Mouse (Mus musculus) brain, adult 2 months (tissue): ENCODE measurements around the gene Smco3.
"Not testable (repeated sequence)": the region's sequence is repeated elsewhere in the genome, so short reads cannot be mapped to it uniquely, and the experiment has no call there.

Experiments used
- DNase-seq: peaks from one replicate; pipeline ENCODE4 v3.0.0; 2011; ENCODE audit warnings: low read depth, low spot score

Smco3 gene

DNA sequence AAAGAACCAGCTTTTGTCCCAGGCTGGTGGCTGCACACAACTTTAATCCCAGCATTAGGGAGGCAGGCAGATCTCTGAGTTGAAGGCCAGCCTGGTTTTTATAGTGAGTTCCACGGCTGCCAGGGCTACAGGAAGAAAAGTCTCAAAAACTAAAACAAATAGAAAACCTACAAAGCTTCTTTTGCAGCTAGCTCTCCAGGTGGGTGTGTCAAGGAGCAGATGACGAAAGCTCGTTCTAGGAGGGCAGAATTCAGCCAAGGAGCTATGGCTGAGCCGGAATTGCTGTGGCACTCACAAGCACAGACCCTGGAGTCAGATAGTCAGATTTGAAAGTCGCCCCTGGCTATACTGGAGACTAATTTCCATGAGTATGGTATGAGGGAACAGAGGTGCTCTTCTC lies 28.4 kb downstream of the Smco3 start:
- DNase-seq = no peak

DNA sequence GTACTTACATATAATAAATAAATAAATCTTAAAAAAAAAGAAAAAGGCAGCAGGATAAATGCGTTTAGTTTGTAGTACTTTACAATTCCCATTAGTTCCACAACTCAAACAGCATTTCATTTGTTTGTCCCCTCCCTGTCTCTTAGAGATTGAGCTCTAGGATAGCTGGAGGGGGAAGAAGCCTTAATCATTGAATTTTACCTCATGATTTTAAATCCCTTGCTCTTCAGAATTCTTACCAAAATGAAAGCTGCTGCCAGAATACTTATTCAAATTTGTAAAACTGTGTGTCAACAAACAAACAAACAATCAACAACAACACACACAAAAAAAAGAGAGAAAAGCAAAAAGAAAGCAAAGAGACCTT lies 29.9 kb downstream of the Smco3 start:
- DNase-seq = no peak

DNA sequence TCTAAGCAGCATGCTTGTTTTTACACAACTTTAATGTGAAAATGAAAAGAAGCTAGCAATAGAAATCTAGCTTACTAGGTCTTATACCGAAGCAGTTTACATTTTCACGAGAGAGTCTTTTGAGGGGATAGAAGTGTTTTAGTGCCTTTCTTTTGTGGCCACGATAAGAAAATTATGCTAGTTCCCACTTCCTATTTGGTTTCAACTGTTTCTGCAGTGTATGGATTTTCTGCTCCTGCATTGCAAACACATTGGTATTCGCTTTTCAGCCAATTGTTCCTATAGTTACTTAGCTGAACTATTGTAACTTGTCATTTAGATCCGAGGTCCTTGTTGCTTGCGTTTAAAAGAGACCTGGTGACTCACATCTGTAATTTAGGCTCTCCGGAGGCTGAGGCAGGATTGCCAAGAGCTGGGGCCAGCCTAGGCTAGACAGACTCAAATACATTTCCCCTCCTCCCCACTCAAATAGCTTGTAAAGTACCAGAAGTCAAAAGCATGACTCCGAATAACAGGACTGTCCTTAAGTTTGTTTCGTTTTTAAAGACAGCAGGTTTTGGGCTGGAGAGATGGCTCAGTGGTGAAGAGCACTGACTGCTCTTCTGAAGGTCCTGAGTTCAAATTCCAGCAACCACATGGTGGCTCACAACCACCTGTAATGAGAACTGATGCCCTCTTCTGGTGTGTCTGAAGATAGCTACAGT lies 30.4 kb downstream of the Smco3 start:
- DNase-seq = no peak

DNA sequence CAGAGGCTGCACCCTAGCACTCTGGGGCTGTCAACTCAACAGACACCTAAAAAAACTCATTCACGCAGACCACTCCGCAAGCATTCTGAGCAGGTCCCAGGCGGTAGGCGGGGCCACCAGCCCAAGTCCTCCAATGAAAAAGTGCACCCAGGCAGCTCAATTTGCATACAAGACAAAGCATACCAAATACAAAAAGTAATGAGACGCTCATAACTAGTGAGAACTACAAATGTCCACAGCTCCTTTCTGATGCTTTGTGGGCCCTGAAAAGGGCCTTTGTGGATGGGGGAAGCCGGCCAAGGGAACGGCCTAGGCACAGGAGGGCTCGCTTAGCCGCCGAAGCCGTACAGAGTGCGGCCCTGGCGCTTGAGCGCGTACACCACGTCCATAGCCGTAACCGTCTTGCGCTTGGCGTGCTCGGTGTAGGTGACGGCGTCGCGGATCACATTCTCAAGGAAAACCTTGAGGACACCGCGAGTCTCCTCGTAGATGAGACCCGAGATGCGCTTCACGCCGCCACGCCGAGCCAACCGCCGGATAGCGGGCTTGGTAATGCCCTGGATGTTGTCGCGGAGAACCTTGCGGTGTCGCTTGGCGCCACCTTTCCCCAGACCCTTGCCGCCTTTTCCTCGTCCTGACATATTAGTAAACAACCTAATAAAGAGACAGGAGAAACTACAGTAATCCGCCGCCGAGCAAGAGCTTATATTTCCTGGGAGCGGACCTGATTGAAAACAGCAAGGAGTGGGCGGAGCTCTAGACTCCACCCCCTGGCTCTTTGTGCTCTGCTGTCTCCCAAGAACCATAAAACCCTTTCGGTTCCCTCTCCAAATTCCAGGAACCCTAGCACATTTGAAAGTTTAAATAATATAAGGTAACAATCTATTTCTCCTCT lies 31.3 kb downstream of the Smco3 start, which contains the start of gene Hist4h4:
TSS of gene Hist4h4 (minus strand) at position 677 of the 895 bp plus-strand sequence.
- peak; percentile 98 for DNase-seq

DNA sequence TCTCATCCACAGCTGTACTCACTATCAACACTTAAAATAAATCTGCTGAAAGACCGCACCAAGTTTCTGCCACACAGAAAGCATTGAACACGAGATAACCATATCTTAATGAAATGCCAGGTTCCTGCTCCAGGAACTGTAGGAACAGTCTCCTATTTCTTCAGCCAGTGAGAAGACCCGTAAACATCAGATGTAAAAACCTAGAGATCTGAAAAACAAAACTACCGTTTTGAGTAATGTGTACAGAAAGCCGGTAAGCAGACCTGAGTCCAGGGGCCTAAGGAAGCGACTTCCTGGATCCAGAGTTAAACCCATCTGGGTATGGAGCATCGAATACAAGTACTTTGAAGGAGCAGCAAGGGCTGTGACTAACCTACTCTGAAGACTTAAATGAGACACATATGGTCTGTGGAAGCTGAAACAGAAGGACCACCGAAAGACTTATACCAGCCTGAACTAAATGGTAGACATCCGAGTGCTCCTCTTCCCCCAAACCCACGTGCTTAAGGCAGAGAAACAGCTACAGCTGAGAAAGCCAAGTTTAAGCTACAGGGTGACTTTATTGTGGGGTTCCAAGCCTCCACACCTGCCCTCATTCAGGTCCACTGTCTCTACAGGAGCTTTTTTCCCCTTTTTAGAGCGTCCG lies 32.0 kb downstream of the Smco3 start:
- no peak for DNase-seq

DNA sequence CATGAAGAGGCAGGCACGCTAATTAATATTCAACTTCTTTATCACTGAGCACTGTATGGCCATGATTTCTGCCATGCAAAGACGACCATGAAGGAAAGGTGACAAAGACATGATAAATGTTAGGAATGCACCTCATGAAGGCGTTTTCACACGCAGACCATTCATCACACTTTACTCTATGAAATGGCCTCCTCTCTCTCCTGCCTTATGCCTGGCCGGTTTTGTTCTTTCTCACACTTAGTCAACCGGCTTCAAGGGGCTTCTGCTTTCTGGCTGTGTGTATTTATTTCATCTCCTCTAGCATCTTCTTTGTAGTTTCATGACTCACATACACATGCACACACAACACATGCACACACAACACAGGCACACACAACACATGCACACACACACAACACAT lies 34.0 kb downstream of the Smco3 start:
- DNase-seq = no peak

DNA sequence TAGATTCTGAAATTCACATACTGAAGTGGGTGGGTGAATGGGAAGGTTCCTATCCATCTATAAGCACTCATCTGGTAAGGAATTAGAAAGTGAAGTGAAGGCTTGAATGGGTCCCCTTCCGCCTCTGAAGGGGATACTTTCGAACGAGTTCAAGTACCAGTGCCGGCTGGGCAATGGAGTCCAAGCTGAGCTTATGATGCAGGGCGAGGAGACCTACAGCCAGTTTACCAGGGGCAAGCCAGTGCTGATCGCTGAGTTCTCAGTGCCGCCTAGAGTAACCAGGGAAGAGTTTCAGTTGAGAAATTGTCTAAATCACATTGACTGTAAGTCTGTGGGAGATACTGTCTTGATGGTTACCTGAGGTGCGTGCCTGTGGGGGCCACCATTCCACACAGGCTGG lies 34.5 kb downstream of the Smco3 start:
- DNase-seq = no peak

DNA sequence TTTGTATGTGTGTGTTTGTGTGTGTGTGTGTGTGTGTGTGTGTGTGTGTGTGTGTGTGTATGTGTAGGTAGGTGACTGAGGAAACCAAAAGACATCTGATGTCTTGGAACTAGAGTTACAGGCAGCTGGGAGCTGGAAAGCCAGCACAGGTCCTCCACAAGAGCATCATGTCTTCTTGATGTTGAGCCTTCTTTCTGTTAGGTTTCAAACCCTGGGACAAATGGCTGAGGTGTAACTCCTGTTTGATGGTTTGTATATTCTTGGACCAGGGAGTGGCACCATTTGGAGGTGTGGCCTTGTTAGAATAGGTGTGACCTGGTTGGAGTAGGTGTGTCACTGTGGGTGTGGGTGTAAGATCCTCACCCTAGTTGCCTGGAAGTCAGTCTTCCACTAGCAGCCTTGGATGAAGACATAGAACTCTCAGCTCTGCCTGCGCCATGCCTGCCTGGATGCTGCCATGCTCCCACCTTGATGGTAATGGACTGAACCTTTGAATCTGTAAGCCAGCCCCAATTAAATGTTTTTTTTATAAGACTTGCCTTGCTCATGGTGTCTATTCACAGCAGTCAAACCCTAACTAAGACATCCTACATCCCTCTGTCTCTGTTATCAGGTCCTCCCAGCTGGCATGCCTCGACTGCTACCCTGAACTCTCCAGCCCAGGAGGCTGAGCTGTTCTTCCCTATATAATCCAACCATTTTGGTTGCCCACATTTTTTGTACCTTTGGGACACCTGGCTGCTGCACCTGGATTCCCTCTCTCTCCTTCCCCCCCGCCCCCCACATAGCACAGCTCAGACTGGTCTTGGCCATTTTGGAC lies 37.2 kb downstream of the Smco3 start:
- DNase-seq = not testable (repeated sequence)

DNA sequence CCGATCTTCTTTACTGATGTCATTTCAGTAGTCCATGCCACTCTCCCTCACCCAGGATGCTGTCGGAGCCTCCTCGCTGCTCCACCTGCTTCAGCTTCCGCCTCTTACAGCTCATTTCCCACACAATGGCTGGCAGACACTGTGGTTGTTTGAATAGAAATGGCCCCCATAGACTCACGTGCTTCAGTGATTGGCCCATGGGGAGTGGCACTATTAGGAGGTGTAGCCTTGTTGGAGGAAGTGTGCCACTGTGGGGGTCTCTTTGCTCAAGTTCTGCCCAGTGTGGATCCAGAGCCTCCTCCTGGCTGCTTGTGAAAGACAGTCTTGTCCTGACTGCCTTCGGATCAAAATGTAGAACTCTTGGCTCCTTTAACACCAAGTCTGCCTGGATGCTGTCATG lies 39.4 kb downstream of the Smco3 start:
- no peak for DNase-seq

DNA sequence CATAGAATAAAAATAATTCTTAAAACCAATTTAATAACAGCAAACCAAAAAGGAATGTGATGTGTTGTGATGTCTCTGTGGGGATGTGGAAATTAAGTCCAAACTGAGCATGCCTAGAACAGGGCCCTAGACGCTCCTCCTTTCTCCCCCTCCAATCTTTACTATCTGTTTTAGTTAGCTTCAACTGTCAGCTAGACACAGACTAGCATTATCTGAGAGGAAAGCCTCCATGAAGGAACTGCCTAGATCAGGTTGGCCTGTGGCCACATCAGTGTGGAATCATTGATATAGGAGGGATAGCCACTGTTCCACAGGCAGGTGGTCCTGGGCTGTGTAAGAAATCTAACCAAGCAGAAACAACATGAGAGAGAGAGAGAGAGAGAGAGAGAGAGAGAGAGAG lies 40.1 kb downstream of the Smco3 start:
- DNase-seq = no peak

DNA sequence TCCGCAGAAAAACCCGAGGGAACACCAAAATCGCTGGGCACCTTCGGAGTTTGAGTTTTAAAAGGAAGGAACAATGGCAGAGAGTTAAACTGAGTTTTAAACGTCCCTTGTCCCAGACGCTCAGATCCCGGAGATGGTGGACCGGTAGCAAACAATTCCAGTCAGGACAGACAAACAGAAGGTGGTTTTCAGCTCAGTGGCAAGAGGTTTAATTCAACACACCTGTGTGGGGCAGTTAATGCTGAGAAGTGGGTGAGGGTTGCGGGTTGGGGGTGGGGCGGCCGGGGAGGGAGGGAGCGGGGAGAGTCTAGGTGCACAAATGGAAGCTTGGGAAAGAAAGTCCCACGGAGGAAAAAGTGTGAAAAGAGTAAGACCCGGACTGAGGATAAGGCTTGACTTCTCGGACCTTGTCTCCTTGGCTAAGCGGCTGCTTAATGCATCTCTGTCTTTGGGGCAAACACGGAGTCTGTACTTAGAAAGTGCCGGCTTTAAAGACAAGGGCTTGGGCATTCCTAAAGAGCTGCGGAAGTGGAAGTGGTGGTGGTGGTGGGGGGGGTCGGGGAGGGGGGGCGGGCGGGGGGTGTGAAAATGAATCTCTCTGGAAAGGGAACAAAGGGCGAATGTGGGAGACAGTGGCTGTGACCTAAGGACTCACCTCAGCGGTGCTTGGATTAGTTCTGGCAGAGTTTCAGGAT lies 41.3 kb downstream of the Smco3 start:
- DNase-seq = no peak

DNA sequence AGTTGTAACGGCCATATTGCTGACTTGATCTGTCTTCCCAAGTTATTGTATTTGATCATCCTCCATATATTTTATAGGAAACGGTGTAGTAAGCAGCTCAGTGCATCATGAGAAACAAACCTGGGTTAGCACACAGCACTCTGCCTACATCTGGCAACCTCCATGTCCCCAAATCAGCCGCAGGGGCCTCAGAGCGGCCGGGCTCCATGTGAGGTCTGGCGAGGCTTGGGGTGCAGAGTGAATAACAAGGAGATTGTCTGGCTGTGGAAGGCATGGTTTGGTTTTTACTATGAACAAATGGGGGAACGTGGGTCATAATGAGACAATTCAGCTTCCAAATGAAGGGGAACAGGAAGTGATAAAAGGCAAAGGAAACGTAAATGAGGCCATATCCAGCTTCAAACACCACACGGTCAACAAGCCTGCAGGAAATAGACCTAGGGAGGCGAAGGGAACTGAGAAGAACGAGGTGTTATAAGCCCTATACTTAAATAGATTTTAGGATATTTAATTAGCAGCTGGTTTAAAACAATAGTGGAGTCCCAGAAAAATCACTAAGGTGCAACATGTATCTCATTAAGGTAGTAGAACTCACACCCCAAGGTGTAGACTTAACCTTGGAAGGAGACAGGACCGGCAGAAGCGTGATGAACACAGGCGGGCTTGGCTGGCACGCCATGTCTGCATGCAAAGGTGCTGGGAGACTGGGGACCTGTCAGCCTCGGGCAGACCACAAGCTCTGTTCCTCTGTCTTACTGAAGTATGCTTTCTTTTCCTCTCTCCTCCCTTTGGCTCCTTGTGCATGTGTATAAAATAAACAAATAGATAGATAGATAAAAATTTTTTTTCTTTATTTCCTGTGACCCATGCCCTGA lies 42.1 kb downstream of the Smco3 start:
- no peak for DNase-seq

DNA sequence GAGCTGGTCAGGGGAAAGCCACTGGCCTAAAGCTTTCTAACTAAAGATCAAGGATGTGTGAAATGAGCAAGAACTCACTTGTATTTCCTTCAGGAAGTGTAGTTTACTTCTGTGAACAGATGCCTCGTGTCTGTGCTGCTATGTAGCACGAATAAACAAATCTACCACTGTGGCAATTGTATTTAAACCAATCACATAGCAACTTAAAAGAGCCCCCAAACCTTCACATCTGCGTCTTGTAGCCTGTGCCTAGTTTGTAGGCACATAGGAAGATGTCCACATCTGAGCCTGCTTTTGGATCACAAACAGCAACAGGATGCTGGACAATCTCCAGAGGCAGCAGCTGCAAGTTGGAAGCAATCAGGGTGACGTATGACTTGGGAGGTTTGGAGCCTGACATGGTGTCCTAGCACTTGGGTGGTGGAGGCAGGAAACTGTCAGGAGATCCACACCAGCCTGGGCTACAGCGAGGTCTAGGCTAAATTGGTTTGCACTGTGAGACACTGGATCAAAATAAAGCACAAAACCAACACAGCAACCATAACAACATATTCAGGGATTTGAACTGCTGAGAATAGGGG lies 45.8 kb downstream of the Smco3 start:
- peak; percentile 65 for DNase-seq

DNA sequence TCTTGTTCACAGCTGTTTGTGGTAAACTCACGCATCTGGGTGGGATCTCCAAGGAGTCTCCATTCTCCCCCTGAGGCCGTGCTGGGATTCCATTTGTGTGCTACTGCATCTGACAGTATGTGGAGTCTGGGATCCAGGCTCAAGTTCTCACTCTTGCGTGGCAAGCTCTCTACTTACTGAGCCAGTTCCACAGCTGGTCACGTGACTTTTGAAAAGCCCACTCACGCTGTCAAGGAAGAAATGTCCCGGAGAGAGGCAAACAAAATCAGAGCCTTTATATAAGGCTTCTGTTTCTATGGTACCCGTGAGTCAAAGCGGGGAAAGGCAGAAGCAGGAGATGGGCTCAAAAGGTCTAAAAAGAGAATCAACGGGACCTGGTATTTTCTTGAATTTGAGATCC lies 52.5 kb downstream of the Smco3 start:
- peak; percentile 69 for DNase-seq

DNA sequence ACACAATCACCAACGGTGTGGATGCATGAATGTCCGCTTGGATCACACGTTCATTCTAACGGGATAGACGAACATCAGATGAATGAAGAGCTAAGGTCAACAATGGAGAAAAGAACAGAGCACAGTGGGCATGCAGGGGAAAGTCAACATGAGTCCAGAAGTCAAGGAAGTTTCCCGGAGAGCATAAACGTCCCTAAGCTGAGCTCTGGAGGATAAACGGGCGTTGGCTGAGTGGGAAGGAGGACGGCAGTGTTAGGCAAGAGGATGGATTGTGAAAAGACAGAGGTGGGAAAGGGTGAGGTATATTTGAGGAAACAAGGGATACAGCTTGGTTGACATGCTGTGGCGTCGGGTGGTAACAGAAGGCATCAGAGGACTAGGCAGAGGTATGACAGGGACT lies 53.1 kb downstream of the Smco3 start:
- no peak for DNase-seq

DNA sequence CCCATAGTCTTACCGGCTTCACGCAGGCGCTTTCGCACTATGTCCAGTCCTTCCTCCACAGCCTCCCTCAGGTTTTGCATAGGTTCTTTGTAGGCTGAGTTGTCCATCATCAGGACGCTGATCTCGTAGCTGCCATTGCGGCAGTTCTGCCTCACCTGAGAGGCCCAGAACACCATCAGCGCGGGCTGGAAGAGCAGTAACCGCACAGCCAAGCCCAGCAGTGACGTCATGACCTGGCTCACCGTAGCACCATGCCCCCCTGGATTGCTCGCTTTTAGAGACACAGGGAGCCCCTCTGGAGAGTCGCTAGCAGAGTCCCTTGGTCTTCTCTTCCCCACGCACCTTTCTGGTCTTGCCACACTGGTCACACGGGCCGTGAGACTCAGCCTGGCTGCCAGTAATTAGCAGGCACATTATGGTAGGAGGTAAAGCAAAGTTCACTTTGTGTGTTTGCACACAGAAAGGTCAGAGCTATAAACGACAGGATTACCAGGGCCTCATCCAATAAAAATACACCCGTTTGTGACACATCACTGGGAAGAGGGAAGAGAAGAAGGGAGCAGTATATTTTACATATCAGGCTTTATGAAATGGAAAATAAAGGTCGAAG lies 53.8 kb downstream of the Smco3 start, which contains the start of gene Gucy2c:
TSS of gene Gucy2c (minus strand) at position 389 of the 610 bp plus-strand sequence.
- DNase-seq = no peak
